Comparison of ENCODE assay signal across 7 mouse cellular contexts in the genomic region with DNA sequence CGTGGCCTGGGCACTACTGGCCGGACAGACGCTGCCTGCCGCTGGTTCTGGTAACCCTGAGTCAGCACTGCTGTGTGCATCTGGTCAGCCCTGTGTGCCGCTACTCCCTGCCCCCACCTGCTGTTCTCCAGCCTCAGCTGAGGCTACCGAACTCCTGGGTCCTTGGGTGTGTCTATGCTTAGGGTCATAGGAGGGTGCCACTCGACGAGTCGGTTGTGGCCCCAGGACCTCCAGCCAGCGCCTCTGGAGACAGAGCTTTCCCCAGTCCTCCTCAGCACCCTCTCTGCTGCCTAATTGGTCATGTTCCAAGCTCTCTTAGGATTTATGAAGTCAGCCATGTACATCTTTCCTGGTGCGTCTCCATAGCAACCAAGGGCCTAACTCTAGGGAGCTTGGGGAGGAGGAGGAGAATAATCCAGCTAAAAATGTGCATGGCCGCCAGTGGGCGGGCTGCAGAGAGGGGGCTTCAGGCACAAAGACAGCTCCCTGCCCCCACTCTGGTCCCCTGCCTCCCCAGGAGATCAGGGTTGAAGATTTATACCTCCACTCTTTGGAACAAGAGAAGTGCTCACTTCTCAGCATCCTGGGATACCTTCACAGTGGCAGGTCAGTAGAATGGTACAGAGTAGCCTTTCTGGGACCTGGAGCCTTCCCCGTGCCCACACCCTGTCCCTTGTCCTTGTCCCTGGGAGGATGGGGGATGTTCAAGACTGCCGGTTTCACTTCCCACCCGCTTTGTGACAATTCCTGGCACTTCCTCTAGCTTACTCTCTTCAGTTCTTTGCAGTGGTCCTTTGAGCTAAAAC. TPM values are rescaled to one million over a fixed set of nuclear protein-coding genes. Genes with fewer than 3 reads are reported as not detected.
DNase-seq lines count a peak whose midpoint lies in the region; TF ChIP-seq lines count a peak whose summit lies in the region.

No protein-coding gene starts in this region.

- H3K4me1 ChIP-seq in ES-E14 (ENCODE audit: control insufficient read depth in 2 of 2, insufficient read depth in 2 of 2, low read length in 2 of 2, poor library complexity in 1 of 2), result peaks cover 0 to 37% of the 10 kb centered on the region in 2 experiments; a peak in 2 of 4 replicates

- H3K9ac ChIP-seq in ES-E14 (ENCODE audit: insufficient read depth, low read depth, low read length, poor library complexity, severe bottlenecking), result no peak overlapping the region

- H3K79me2 ChIP-seq in macrophage (ENCODE audit: inconsistent target), result no peaks in the 10 kb centered on the region

- H3K27ac ChIP-seq in ES-E14 (ENCODE audit: insufficient read depth, low read depth, low read length, poor library complexity, severe bottlenecking), result no peak overlapping the region
- peak overlapping the region; percentile 74 for H3K27ac ChIP-seq in macrophage

- in situ Hi-C loops in ES-E14 (cut with MboI; ENCODE audit: low sequenced_read_pairs in 2 of 2, unreplicated experiment in 2 of 2), result no loop called here

- DNase-seq in ES-E14 (ENCODE audit: low read depth, low spot score), result no peak
- DNase-seq in ZHBTc4 (ENCODE audit: low read depth, low spot score), result peak; percentile 52
- peak; percentile 75 to 82 for DNase-seq in frontal cortex, postnatal 36 days (ENCODE audit: low spot score in 2 of 2)
- DNase-seq in layer of hippocampus, adult 11-12 months (ENCODE audit: low spot score), result peak; percentile 73
- DNase-seq in right cerebral cortex, postnatal 36 days (ENCODE audit: low spot score in 2 of 2), result peak; percentile 62 to 80
- DNase-seq in c-Kit-positive CD71-positive TER-119-positive erythroid progenitor cells, embryonic 14.5 days (ENCODE audit: low spot score), result no peak

- H3K4me3 ChIP-seq in ES-E14 (ENCODE audit: insufficient read depth in 1 of 2, low read depth in 1 of 2, low read length in 2 of 2, poor library complexity in 1 of 2, severe bottlenecking in 1 of 2) (no peak overlapping the region), macrophage (ENCODE audit: inconsistent target) (no peak overlapping the region)

- no peaks in the 10 kb centered on the region for H3K36me3 ChIP-seq in ES-E14 (ENCODE audit: control insufficient read depth, insufficient read depth, low read length, poor library complexity, severe bottlenecking)
- peaks cover 4% of the 10 kb centered on the region; the same call in 1 of the 2 replicates for H3K36me3 ChIP-seq in macrophage (ENCODE audit: inconsistent target)

- no peaks in the 10 kb centered on the region for H3K9me3 ChIP-seq in ES-E14 (ENCODE audit: control insufficient read depth, insufficient read depth, low read depth, low read length)

- WGBS in macrophage (ENCODE audit: missing documents), result 75% methylated on average over 16 of the region's 16 CpGs

TF ChIP-seq in ES-E14, 5 proteins besides CTCF, POLR2A, EP300 and RAD21:
- TF ChIP-seq MAFK (IDR thresholded peaks at IDR 0.05; ENCODE audit: insufficient read depth, low read depth, low read length), result peak; percentile 44; the same call in 1 of the 2 replicates
- TF ChIP-seq HCFC1 (IDR thresholded peaks at IDR 0.05; ENCODE audit: borderline replicate concordance, insufficient read depth, low read length), result no peak

RNA-seq across cellular contexts. Expression of gene Stpg4, which starts 49.0 kb away (rescaled TPM):
- not detected in 2 replicates for total RNA-seq in ES-E14 (2012; rRNA removed)
- not detected for total RNA-seq in macrophage (2018; cell fraction: chromatin; rRNA removed)
- not detected for total RNA-seq in macrophage (2018; cell fraction: cytosol; rRNA removed)
- total RNA-seq in macrophage (2018; cell fraction: nucleus; rRNA removed), result not detected
- polyA plus RNA-seq in macrophage (2018), result not detected in 3 replicates

Comparison
In these comparisons a context has a peak if more than half of its experiments do, and no peak if none do; other contexts are left out.
1. DNase-seq: peak in ZHBTc4 (single experiment), frontal cortex, postnatal 36 days (2 of 2), layer of hippocampus, adult 11-12 months (single experiment) and right cerebral cortex, postnatal 36 days (2 of 2); none in ES-E14 (single experiment) and c-Kit-positive CD71-positive TER-119-positive erythroid progenitor cells, embryonic 14.5 days (single experiment).